Mouse (Mus musculus) cerebellum, adult 2 months (tissue): ENCODE results near the gene Efna2. TPM values are rescaled to one million over a fixed set of nuclear protein-coding genes. Genes with fewer than 3 reads are reported as not detected.
A peak's percentile ranks its signal among the peaks of the same experiment; 100 is the strongest.

Experiments used
- DNase-seq, 2 experiments: peaks; one replicate each; pipeline ENCODE4 v3.0.0; 2021
- H3K27ac ChIP-seq: fragments of 200-500 bp; 2 replicates; pipeline ENCODE4 v1.5.1; 2012; ENCODE audit warnings: low read length, control low read depth, inconsistent platforms; ENCODE audit not compliant: insufficient read depth
- H3K27me3 ChIP-seq: fragments of 200-500 bp; 2 replicates; pipeline ENCODE4 v1.6.1; 2012; ENCODE audit warnings: inconsistent platforms, mild to moderate bottlenecking, low read length, moderate library complexity; ENCODE audit not compliant: control insufficient read depth, insufficient read depth
- H3K4me1 ChIP-seq: fragments of 200-500 bp; 2 replicates; pipeline ENCODE4 v1.6.1; 2011; ENCODE audit warnings: low read length; ENCODE audit not compliant: control insufficient read depth, insufficient read depth
- H3K4me3 ChIP-seq: fragments of 200-500 bp; replicated peaks from 2 replicates; pipeline ENCODE3; 2011; ENCODE audit warnings: mild to moderate bottlenecking, low read depth, low read length, control low read depth; ENCODE audit not compliant: insufficient read depth
- CTCF ChIP-seq: fragments of 200-500 bp; IDR thresholded peaks from 2 replicates; pipeline ENCODE4 v1.5.1; 2011; ENCODE audit warnings: low read depth, mild to moderate bottlenecking, control low read depth, low read length, moderate library complexity, borderline replicate concordance; ENCODE audit not compliant: insufficient read depth
- POLR2A ChIP-seq: fragments of 200-500 bp; IDR thresholded peaks from 2 replicates; pipeline ENCODE4 v1.6.1; 2011; ENCODE audit warnings: low read length, control low read depth, borderline replicate concordance; ENCODE audit not compliant: insufficient read depth
- WGBS: fragments of 180-500 bp; shearing (Covaris S2); methylation state at CpG from one replicate; pipeline ENCODE4 v1.1.7; 2018; 5-methylcytosine and 5-hydroxymethylcytosine counted together
- polyA plus RNA-seq: library from polyadenylated mRNA; depleted of rRNA; stranded (reverse); fragments of >200 nt; gene quantifications from 2 replicates; pipeline ENCODE4 v1.2.3, GENCODE M21; 2012

Gene Efna2
- polyA plus RNA-seq, 1 experiment, result 10.2 TPM

DNA sequence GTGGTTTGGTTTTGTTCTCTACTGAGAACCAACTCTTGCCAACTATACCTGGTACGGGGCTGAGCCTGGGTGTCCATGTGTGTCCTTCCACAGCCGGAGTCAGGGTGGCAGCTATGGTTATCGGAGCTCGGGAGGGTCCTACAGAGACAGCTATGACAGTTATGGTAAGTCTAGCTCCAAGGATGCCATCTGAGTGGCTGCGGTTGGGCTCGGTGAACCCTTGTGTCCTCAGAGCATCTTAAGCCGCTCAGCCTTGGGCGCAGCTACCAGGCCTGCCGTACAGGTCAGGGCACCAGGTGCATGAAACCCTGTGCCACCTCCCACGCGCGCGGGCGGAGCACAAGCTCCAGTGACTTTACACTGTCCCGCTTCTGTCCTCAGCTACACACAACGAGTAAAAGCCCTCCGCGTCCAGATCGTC is 8.7 kb upstream of the Efna2 start:
- no peak for DNase-seq
- no peak overlapping the region for H3K27ac ChIP-seq
- no peaks in the 10 kb centered on the region for H3K27me3 ChIP-seq
- H3K4me1 ChIP-seq, result peaks cover 12% of the 10 kb centered on the region
- H3K4me3 ChIP-seq, result no peak overlapping the region
- TF ChIP-seq CTCF (no peak), POLR2A (no peak)
- 92% methylated on average over 19 of the region's 19 CpGs for WGBS

DNA sequence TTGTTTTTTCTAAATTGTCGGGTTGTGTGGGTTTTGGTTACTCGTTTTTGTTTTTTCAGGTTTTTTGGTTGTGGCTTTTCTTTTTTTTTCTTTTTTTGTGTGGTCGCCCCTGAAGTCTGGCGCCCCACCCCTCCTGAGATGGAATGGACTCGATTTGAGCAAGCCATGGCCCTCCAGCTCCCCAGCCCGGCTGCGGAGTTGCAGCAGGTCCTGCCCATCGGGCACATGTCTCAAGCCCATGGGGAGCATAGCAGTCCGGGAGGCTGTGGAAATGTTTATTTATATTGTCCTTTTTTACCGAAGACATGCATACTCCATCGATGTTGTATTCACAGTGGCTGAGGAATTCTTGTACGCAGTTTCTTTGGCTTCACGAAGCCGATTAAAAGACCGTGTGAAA is 8.0 kb upstream of the Efna2 start:
- WGBS, result 81% methylated on average over 15 of the region's 15 CpGs
- H3K27ac ChIP-seq, result no peak overlapping the region
- peaks cover 7% of the 10 kb centered on the region for H3K4me1 ChIP-seq
- no peak overlapping the region for H3K4me3 ChIP-seq
- H3K27me3 ChIP-seq, result no peaks in the 10 kb centered on the region
- TF ChIP-seq CTCF (no peak), POLR2A (no peak)
- peak in 1 of 2 experiments; percentile 30 for DNase-seq

DNA sequence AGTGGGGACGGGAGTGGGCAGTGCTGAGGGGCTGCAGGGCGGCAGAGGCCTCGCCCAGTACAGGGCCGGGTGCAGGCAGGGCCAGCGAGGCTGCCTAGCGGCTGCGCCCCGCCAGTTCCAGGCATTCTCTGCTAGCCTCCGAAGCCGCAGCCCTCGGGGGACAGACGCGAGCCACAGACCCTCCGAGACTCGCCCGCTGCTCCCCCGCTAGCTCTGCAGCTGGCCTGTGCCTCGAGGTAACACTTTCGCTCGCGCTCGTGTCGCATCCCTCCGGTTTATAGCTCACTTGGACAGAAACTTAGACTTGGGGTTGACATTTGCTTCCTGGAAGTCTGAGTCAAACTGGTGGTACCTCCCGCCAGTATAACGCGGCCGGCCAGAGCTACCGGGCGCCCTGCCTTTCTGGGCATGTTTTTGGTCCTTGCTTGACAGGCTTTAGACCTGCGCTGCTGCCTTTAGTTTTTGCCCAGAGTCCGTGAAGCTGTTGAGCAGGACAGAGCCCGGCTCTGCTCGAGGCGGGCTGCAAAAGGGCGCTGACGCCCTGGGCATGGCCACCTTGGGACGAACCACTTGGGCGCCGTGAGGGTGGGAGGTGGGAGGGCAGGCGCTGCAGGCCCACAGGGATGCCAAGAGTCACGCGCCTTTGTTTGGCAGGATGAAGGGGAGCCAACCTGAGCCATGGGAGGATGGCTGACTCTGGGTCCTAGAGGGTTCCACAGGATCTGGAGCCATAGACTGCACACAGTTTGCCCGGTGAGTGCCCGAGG is 7.3 kb upstream of the Efna2 start:
- H3K27ac ChIP-seq, result peak overlapping the region; percentile 12; the same call in 1 of the 2 replicates
- H3K4me3 ChIP-seq, result no peak overlapping the region
- no peak for TF ChIP-seq POLR2A
- no peak for TF ChIP-seq CTCF
- WGBS, result 50% methylated on average over 45 of the region's 45 CpGs
- DNase-seq, result peak; percentile 46 to 52
- no peaks in the 10 kb centered on the region for H3K27me3 ChIP-seq
- H3K4me1 ChIP-seq, result peaks cover 7% of the 10 kb centered on the region

DNA sequence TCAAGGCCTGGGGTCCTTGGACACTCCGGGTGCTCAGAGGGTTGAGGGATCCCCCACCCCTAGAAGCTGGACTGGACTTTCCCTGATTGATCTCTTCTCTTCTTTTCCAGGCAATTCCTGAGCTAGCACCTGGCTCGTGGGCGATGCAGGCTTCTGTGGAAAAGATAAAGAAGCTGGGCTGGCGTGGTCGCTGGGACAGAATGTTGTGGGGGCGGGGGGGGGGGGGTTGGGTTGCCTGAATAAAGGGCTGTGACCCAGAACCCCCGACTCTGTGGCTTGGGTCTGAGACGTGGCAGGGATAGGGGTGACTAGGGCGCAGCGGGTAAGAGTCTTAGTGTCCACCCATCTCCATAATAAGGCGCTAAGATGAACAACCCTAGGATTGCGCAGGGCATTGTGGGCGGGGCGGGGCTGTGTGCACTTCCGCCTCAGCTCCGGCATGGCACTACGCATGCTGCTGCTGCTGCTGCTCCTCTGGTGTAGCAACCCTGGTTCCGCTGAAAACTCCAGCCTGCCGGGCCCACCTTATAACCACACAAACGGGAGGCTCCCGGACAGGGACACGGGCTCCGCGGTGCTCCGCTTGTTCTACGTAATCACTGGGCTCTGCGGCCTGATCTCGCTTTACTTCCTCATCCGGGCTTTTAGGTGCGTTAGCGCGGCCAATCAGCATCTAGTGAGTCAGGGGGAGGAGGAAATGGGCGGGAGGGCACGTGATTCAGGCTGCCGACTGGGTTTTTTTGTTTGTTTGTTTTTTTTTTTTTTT is 6.6 kb upstream of the Efna2 start, which contains the start of gene 1600002K03Rik:
Gene 1600002K03Rik, plus strand, starts transcription at position 418 of the 766 bp plus-strand sequence.
- TF ChIP-seq CTCF, result no peak
- TF ChIP-seq POLR2A, result peak; percentile 60; the same call in 1 of the 2 replicates
- DNase-seq, result peak; percentile 90 to 91
- 10% methylated on average over 35 of the region's 35 CpGs for WGBS
- H3K27me3 ChIP-seq, result no peaks in the 10 kb centered on the region
- peak within 1 kb of the TSS; percentile 65 for H3K4me3 ChIP-seq
- peaks cover 7% of the 10 kb centered on the region for H3K4me1 ChIP-seq
- H3K27ac ChIP-seq, result peak within 1 kb of the TSS; percentile 45

DNA sequence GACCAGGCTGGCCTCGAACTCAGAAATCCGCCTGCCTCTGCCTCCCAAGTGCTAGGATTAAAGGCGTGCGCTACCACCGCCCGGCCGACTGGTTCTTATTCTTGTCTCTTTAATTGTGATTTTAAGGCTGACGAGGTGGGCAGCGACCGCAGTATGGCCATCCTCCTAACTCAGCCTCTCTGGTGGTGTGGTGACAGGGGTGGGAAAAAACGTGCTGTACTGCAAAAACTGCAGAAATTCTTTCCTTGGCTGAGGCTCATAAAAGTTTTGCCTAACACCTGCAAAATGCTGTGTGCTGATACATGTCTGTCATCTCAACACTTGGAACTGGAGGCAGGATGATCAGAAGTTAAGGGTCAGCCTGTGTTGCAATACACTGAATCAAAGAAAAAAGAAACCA is 5.9 kb upstream of the Efna2 start:
- Histone ChIP-seq H3K4me1 (peaks cover 7% of the 10 kb centered on the region), H3K27me3 (no peaks in the 10 kb centered on the region), H3K27ac (peak overlapping the region; percentile 45), H3K4me3 (peak overlapping the region; percentile 37)
- WGBS, result 12% methylated on average over 11 of the region's 11 CpGs
- no peak for DNase-seq
- TF ChIP-seq CTCF (no peak), POLR2A (no peak)

DNA sequence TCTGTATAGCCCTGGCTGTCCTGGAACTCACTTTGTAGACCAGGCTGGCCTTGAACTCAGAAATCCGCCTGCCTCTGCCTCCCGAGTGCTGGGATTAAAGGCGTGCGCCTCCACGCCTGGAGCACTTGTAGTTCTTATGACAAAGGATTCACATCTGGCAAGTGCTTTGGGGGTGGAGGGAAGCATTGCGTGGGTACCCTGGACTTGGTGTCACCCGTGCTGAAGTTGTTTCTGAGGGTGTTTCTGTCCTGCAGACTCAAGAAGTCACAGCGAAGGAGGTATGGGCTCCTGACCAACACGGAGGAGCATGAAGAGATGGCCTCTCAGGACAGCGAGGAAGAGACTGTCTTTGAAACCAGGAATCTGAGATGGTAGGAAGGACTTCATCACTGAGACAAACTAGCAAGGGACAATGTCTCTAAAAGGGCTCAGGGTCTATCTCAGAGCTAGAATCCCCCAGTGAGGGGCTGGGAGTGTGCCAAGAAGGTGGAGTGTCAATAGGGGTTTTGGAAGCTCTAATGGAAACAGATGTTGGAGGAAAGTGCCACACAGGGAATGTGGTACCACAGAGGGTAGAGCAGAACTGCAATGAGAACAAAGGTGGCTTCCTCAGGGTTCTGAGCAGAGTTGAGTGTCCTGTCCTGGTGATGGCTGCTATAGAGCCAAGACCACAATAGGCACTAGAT is 5.2 kb upstream of the Efna2 start:
- WGBS, result 81% methylated on average over 10 of the region's 10 CpGs
- peak in 1 of 2 experiments; percentile 40 for DNase-seq
- H3K4me1 ChIP-seq, result peaks cover 5% of the 10 kb centered on the region
- no peaks in the 10 kb centered on the region for H3K27me3 ChIP-seq
- H3K27ac ChIP-seq, result no peak overlapping the region
- no peak for TF ChIP-seq POLR2A
- no peak for TF ChIP-seq CTCF
- no peak overlapping the region for H3K4me3 ChIP-seq

DNA sequence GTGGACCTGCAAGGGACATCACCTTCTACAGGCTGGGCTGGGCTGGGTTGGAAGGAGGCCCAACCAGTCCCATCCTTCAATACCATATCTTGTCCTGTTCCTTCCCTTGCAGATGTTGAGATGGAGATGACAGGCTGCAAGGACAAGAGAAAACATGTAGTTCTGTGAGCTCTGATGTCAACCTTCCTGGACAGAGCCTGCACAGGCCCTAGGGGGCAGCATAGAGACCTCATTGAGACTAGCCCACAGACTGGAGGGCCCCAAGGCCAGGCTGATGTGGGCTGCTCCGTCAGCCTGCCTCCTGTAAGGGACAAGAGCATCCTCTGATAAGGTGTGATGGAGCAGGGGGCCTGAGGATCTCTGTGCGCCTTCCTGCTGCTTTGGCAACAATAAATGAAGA is 4.6 kb upstream of the Efna2 start:
- H3K4me3 ChIP-seq, result no peak overlapping the region
- no peak overlapping the region for H3K27ac ChIP-seq
- no peaks in the 10 kb centered on the region for H3K27me3 ChIP-seq
- DNase-seq, result peak; percentile 41 to 42
- peaks cover 5% of the 10 kb centered on the region for H3K4me1 ChIP-seq
- WGBS, result 40% methylated on average over 2 of the region's 2 CpGs
- TF ChIP-seq CTCF (peak; percentile 45; the same call in 1 of the 2 replicates), POLR2A (no peak)

DNA sequence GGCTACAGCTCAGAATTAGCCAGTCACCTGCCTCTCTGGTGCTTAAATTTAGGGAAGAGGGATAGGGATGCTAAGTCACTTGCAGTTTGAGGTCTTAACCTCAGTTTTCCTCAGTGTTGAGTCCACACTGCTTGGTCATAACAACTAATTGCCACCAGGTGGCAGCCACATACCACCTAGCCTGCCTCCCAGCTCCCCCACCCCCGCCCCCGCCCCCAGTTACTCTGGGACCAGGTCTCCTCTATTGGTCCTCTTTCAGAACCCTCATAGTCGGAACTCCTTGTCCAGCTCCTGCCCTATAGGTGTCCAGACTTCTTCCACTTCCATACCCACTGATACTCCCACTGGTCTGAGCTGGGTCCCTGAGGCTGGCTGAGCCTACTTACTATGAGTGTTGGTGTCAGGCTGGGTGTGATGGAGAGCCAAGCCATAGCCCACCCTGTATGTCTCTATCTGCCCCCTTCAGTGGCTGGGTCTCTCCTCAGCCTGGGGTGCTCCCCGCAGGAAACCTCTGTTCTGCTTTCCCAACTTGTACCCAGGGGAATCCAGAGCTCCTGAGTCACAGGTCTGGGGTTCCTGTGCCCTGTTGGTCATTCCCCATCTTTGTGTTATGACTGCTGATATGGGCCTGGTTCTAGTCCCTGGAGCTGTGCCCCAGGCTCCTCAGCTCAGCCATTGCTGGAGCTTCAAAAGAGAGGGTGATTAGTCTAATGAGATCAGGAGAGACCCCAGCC is 3.6 kb upstream of the Efna2 start:
- Histone ChIP-seq H3K27me3 (no peaks in the 10 kb centered on the region), H3K4me1 (peaks cover 11% of the 10 kb centered on the region), H3K4me3 (no peak overlapping the region), H3K27ac (no peak overlapping the region)
- no peak for TF ChIP-seq POLR2A
- TF ChIP-seq CTCF, result peak; percentile 61; the same call in 1 of the 2 replicates
- WGBS, result 29% methylated on average over 4 of the region's 4 CpGs
- DNase-seq, result peak; percentile 49 to 54
